Mouse (Mus musculus): Measurements from ENCODE around the gene Bcl2l12. TPM values are rescaled to one million over a fixed set of nuclear protein-coding genes. Genes with fewer than 3 reads are reported as not detected.
A peak's percentile ranks its signal among the peaks of the same experiment; 100 is the strongest.

The Bcl2l12 gene
- polyA plus RNA-seq, 1 experiment from 2014 or later, result 66.7 TPM

GRCm38 (mm10) chr7:45004546-45004945 lies 6.0 kb upstream of the Bcl2l12 start:
- Histone ChIP-seq H3K27me3 (no peaks in the 10 kb centered on the region), H3K36me3 (peaks cover 96% of the 10 kb centered on the region), H3K9ac (no peak overlapping the region), H3K4me3 (no peak overlapping the region), H3K4me2 (no peak overlapping the region), H3K9me3 (no peaks in the 10 kb centered on the region), H3K4me1 (peaks cover 7% of the 10 kb centered on the region), H3K27ac (no peak overlapping the region)
- no peak for ATAC-seq (ENCODE audit: borderline replicate concordance, extremely low read depth, low FRiP score, low TSS enrichment)
- WGBS, result 49% methylated on average over 3 of the region's 3 CpGs

- Histone ChIP-seq H3K36me3 (peaks cover 79% of the 10 kb centered on the region), H3K9me3 (no peaks in the 10 kb centered on the region), H3K27me3 (no peaks in the 10 kb centered on the region), H3K4me3 (no peak overlapping the region), H3K9ac (no peak overlapping the region), H3K27ac (no peak overlapping the region), H3K4me2 (no peak overlapping the region), H3K4me1 (peaks cover 21% of the 10 kb centered on the region)
- ATAC-seq (ENCODE audit: borderline replicate concordance, extremely low read depth, low FRiP score, low TSS enrichment), result no peak
- 82% methylated on average over 7 of the region's 7 CpGs for WGBS
Measured at GRCm38 (mm10) chr7:45002440-45002839, 3.9 kb upstream of the Bcl2l12 start.

GRCm38 (mm10) chr7:45000539-45001114 lies 2.1 kb upstream of the Bcl2l12 start:
- H3K9me3 ChIP-seq, result no peaks in the 10 kb centered on the region
- no peak for ATAC-seq (ENCODE audit: borderline replicate concordance, extremely low read depth, low FRiP score, low TSS enrichment)
- H3K27me3 ChIP-seq, result no peaks in the 10 kb centered on the region
- no peak overlapping the region for H3K27ac ChIP-seq
- peaks cover 64% of the 10 kb centered on the region for H3K36me3 ChIP-seq
- H3K9ac ChIP-seq, result no peak overlapping the region
- peaks cover 32% of the 10 kb centered on the region for H3K4me1 ChIP-seq
- H3K4me3 ChIP-seq, result no peak overlapping the region
- WGBS, result 78% methylated on average over 21 of the region's 21 CpGs
- no peak overlapping the region for H3K4me2 ChIP-seq

GRCm38 (mm10) chr7:44999753-45000152 lies 1.2 kb upstream of the Bcl2l12 start:
- H3K4me1 ChIP-seq, result peaks cover 33% of the 10 kb centered on the region
- no peaks in the 10 kb centered on the region for H3K27me3 ChIP-seq
- H3K36me3 ChIP-seq, result peaks cover 64% of the 10 kb centered on the region
- H3K4me3 ChIP-seq, result peak overlapping the region; percentile 9; the same call in 1 of the 2 replicates
- ATAC-seq (ENCODE audit: borderline replicate concordance, extremely low read depth, low FRiP score, low TSS enrichment), result no peak
- H3K27ac ChIP-seq, result 0 out of 2 replicates have a peak overlapping the region, but pooled peaks have one; percentile 29
- peak overlapping the region; percentile 92 for H3K4me2 ChIP-seq
- 56% methylated on average over 11 of the region's 11 CpGs for WGBS
- H3K9ac ChIP-seq, result 0 out of 2 replicates have a peak overlapping the region, but pooled peaks have one; percentile 3
- no peaks in the 10 kb centered on the region for H3K9me3 ChIP-seq

- 2% methylated on average over 15 of the region's 15 CpGs for WGBS
- peaks cover 63% of the 10 kb centered on the region for H3K36me3 ChIP-seq
- H3K4me1 ChIP-seq, result peaks cover 33% of the 10 kb centered on the region
- peak overlapping the region; percentile 66 for H3K4me3 ChIP-seq
- H3K4me2 ChIP-seq, result peak overlapping the region; percentile 92
- ATAC-seq (ENCODE audit: borderline replicate concordance, extremely low read depth, low FRiP score, low TSS enrichment), result peak; percentile 0; the same call in 1 of the 2 replicates
- H3K27me3 ChIP-seq, result no peaks in the 10 kb centered on the region
- peak overlapping the region; percentile 88 for H3K27ac ChIP-seq
- peak overlapping the region; percentile 71 for H3K9ac ChIP-seq
- H3K9me3 ChIP-seq, result no peaks in the 10 kb centered on the region
Measured at GRCm38 (mm10) chr7:44997940-44998428, 528 bp downstream of the Bcl2l12 start.

- H3K9ac ChIP-seq, result peak within 1 kb of the TSS; percentile 72
- ATAC-seq (ENCODE audit: borderline replicate concordance, extremely low read depth, low FRiP score, low TSS enrichment), result peak; percentile 92
- H3K4me1 ChIP-seq, result peaks cover 33% of the 10 kb centered on the region
- peak within 1 kb of the TSS; percentile 66 for H3K4me3 ChIP-seq
- WGBS, result under 1% methylated on average over 43 of the region's 43 CpGs
- H3K9me3 ChIP-seq, result no peaks in the 10 kb centered on the region
- peaks cover 63% of the 10 kb centered on the region for H3K36me3 ChIP-seq
- H3K27ac ChIP-seq, result peak within 1 kb of the TSS; percentile 88
- no peaks in the 10 kb centered on the region for H3K27me3 ChIP-seq
- H3K4me2 ChIP-seq, result peak within 1 kb of the TSS; percentile 92
Measured at GRCm38 (mm10) chr7:44997231-44997939, 1.1 kb downstream of the Bcl2l12 start, which contains the start of gene Irf3. Gene Irf3 (plus strand): TSS chr7:44997648.

GRCm38 (mm10) chr7:44996672-44997071 lies 1.8 kb downstream of the Bcl2l12 start:
- whole genome bisulfite sequencing, result 10% methylated on average over 10 of the region's 10 CpGs
- Histone ChIP-seq H3K36me3 (peaks cover 61% of the 10 kb centered on the region), H3K27ac (peak overlapping the region; percentile 82), H3K27me3 (no peaks in the 10 kb centered on the region), H3K4me3 (peak overlapping the region; percentile 66), H3K9ac (peak overlapping the region; percentile 72), H3K4me1 (peaks cover 33% of the 10 kb centered on the region), H3K9me3 (no peaks in the 10 kb centered on the region), H3K4me2 (peak overlapping the region; percentile 92)
- no peak for ATAC-seq (ENCODE audit: borderline replicate concordance, extremely low read depth, low FRiP score, low TSS enrichment)

- Histone ChIP-seq H3K4me2 (peak overlapping the region; percentile 62), H3K27ac (peak overlapping the region; percentile 93), H3K4me1 (peaks cover 37% of the 10 kb centered on the region), H3K4me3 (peak overlapping the region; percentile 84), H3K27me3 (no peaks in the 10 kb centered on the region), H3K9ac (peak overlapping the region; percentile 76), H3K9me3 (no peaks in the 10 kb centered on the region), H3K36me3 (peaks cover 21% of the 10 kb centered on the region)
- WGBS, result under 1% methylated on average over 29 of the region's 29 CpGs
- ATAC-seq (ENCODE audit: borderline replicate concordance, extremely low read depth, low FRiP score, low TSS enrichment), result peak; percentile 9; the same call in 1 of the 2 replicates
Measured at GRCm38 (mm10) chr7:44986879-44987718, 11.4 kb downstream of the Bcl2l12 start.

GRCm38 (mm10) chr7:44986192-44986878 lies 12.2 kb downstream of the Bcl2l12 start, which contains the start of gene Prmt1:
Gene Prmt1 (minus strand): TSS chr7:44986568.
- Histone ChIP-seq H3K9me3 (no peaks in the 10 kb centered on the region), H3K27ac (peak within 1 kb of the TSS; percentile 95), H3K36me3 (peaks cover 22% of the 10 kb centered on the region)

GRCm38 (mm10) chr7:44985595-44986191 lies 12.8 kb downstream of the Bcl2l12 start:
- Histone ChIP-seq H3K9me3 (no peaks in the 10 kb centered on the region), H3K4me3 (peak overlapping the region; percentile 84), H3K9ac (peak overlapping the region; percentile 97), H3K27ac (peak overlapping the region; percentile 95), H3K4me2 (peak overlapping the region; percentile 77), H3K4me1 (peaks cover 37% of the 10 kb centered on the region), H3K27me3 (no peaks in the 10 kb centered on the region), H3K36me3 (peaks cover 22% of the 10 kb centered on the region)
- 2% methylated on average over 42 of the region's 45 CpGs for WGBS
- peak; percentile 19 for ATAC-seq (ENCODE audit: borderline replicate concordance, extremely low read depth, low FRiP score, low TSS enrichment)

More at GRCm38 (mm10) chr7:44986192-44986878, 12.2 kb downstream of the Bcl2l12 start, which contains the start of gene Prmt1:
- Histone ChIP-seq H3K9ac (peak within 1 kb of the TSS; percentile 97), H3K4me2 (peak within 1 kb of the TSS; percentile 77), H3K4me1 (peaks cover 37% of the 10 kb centered on the region), H3K27me3 (no peaks in the 10 kb centered on the region), H3K4me3 (peak within 1 kb of the TSS; percentile 84)
- peak; percentile 97 for ATAC-seq (ENCODE audit: borderline replicate concordance, extremely low read depth, low FRiP score, low TSS enrichment)
- under 1% methylated on average over 42 of the region's 42 CpGs for WGBS

Measured in lung, embryonic 15.5 days (tissue).